Mouse (Mus musculus) ovary, postnatal 10 days (tissue): Measurements from ENCODE around the gene Slc15a4.

Source experiments
- DNase-seq: peaks from one replicate; pipeline ENCODE4 v3.0.0; 2022; ENCODE audit warnings: low spot score

Gene Slc15a4

GRCm38 (mm10) chr5:127632167-127633145 is at the start of gene Slc15a4, which contains the start of gene Glt1d1:
TSS of gene Slc15a4 (minus strand) at chr5:127632897.
TSS of gene Glt1d1 (plus strand) at chr5:127632262.
- DNase-seq: no peak

- DNase-seq: no peak
Measured at GRCm38 (mm10) chr5:127678501-127678900, 45.8 kb upstream of the Slc15a4 start.

GRCm38 (mm10) chr5:127677561-127677960 is 44.9 kb upstream of the Slc15a4 start:
- DNase-seq: no peak

GRCm38 (mm10) chr5:127673913-127674312 is 41.2 kb upstream of the Slc15a4 start:
- no peak for DNase-seq

- no peak for DNase-seq
Measured at GRCm38 (mm10) chr5:127660979-127661378, 28.3 kb upstream of the Slc15a4 start.

GRCm38 (mm10) chr5:127660267-127660666 is 27.6 kb upstream of the Slc15a4 start:
- DNase-seq: no peak

- DNase-seq: no peak
Measured at GRCm38 (mm10) chr5:127659312-127659711, 26.6 kb upstream of the Slc15a4 start.

- no peak for DNase-seq
Measured at GRCm38 (mm10) chr5:127658257-127658656, 25.6 kb upstream of the Slc15a4 start.

GRCm38 (mm10) chr5:127649077-127649476 is 16.4 kb upstream of the Slc15a4 start:
- DNase-seq: no peak

- no peak for DNase-seq
Measured at GRCm38 (mm10) chr5:127648046-127648445, 15.3 kb upstream of the Slc15a4 start.

- DNase-seq: no peak
Measured at GRCm38 (mm10) chr5:127641185-127641958, 8.7 kb upstream of the Slc15a4 start.

GRCm38 (mm10) chr5:127640359-127640758 is 7.7 kb upstream of the Slc15a4 start:
- DNase-seq: no peak

GRCm38 (mm10) chr5:127639635-127640034 is 6.9 kb upstream of the Slc15a4 start:
- no peak for DNase-seq

- no peak for DNase-seq
Measured at GRCm38 (mm10) chr5:127639067-127639605, 6.4 kb upstream of the Slc15a4 start.

- DNase-seq: no peak
Measured at GRCm38 (mm10) chr5:127638177-127638576, 5.5 kb upstream of the Slc15a4 start.

GRCm38 (mm10) chr5:127637622-127638021 is 4.9 kb upstream of the Slc15a4 start:
- DNase-seq: no peak

- DNase-seq: no peak
Measured at GRCm38 (mm10) chr5:127633666-127634065, 969 bp upstream of the Slc15a4 start.

GRCm38 (mm10) chr5:127633188-127633587 is 491 bp upstream of the Slc15a4 start:
- no peak for DNase-seq

- DNase-seq: no peak
Measured at GRCm38 (mm10) chr5:127631671-127632070, 1.0 kb downstream of the Slc15a4 start.

- DNase-seq: no peak
Measured at GRCm38 (mm10) chr5:127627242-127627641, 5.5 kb downstream of the Slc15a4 start.

- DNase-seq: no peak
Measured at GRCm38 (mm10) chr5:127624427-127625213, 8.1 kb downstream of the Slc15a4 start.

GRCm38 (mm10) chr5:127621108-127621507 is 11.6 kb downstream of the Slc15a4 start:
- no peak for DNase-seq
